Mouse (Mus musculus) embryonic facial prominence, embryonic 14.5 days (tissue): ENCODE data around the gene Ppp1r14d. TPM values are rescaled to one million over a fixed set of nuclear protein-coding genes. Genes with fewer than 3 reads are reported as not detected.
A peak's percentile ranks its signal among the peaks of the same experiment; 100 is the strongest.

Experiments
- ATAC-seq: fragments of 200-750 bp; cut with Nextera tagmentation; 2 replicates; pipeline ENCODE4 v1.8.0; 2017; ENCODE audit warnings: low read depth, moderate number of reproducible peaks, moderate TSS enrichment
- DNase-seq: peaks from one replicate; pipeline ENCODE4 v3.0.0-alpha.2; 2015; ENCODE audit warnings: low spot score
- H3K27ac ChIP-seq: fragments of 300-500 bp; sonication (generic); replicated peaks from 2 replicates; pipeline ENCODE4 v1.5.1; 2014; ENCODE audit warnings: low read depth, mild to moderate bottlenecking, low read length, moderate library complexity
- H3K27me3 ChIP-seq: fragments of 300-500 bp; sonication (generic); replicated peaks from 2 replicates; pipeline ENCODE4 v1.6.1; 2014; ENCODE audit warnings: low read length; ENCODE audit not compliant: control insufficient read depth, insufficient read depth
- H3K36me3 ChIP-seq: fragments of 300-500 bp; sonication (generic); 2 replicates; pipeline ENCODE4 v1.6.1; 2014; ENCODE audit warnings: low read length, mixed read lengths; ENCODE audit not compliant: control insufficient read depth, insufficient read depth
- H3K4me1 ChIP-seq: fragments of 300-500 bp; sonication (generic); 2 replicates; pipeline ENCODE4 v1.6.1; 2014; ENCODE audit warnings: antibody characterized with exemption, low read length; ENCODE audit not compliant: control insufficient read depth, insufficient read depth
- H3K4me2 ChIP-seq: fragments of 300-500 bp; sonication (generic); 2 replicates; pipeline ENCODE4 v1.6.1; 2014; ENCODE audit warnings: low read depth, mild to moderate bottlenecking, low read length, moderate library complexity, mixed read lengths
- H3K4me3 ChIP-seq: fragments of 300-500 bp; sonication (generic); 2 replicates; pipeline ENCODE4 v1.5.1; 2014; ENCODE audit warnings: low read depth, mild to moderate bottlenecking, low read length
- H3K9ac ChIP-seq: fragments of 300-500 bp; sonication (generic); 2 replicates; pipeline ENCODE4 v1.6.1; 2014; ENCODE audit warnings: low read depth, mild to moderate bottlenecking, low read length, moderate library complexity, mixed read lengths
- H3K9me3 ChIP-seq: fragments of 300-500 bp; sonication (generic); 2 replicates; pipeline ENCODE4 v1.6.1; 2016; ENCODE audit warnings: low read length; ENCODE audit not compliant: control insufficient read depth
- WGBS: fragments of 180-500 bp; shearing (Covaris S2); extraction: QIAGEN DNeasy Blood & Tissue Kit; methylation state at CpG from one replicate; pipeline ENCODE4 v1.1.7; 2014; 5-methylcytosine and 5-hydroxymethylcytosine counted together
- polyA plus RNA-seq: library from polyadenylated mRNA; unstranded; fragments of >200 nt; fragmentation: Nextera tagmentation; extraction: Ambion mirVana; gene quantifications from 2 replicates; pipeline ENCODE4 v1.2.1, GENCODE M21; 2014

Gene Ppp1r14d
- polyA plus RNA-seq, 1 experiment from 2014 or later, result 0.38 TPM

DNA sequence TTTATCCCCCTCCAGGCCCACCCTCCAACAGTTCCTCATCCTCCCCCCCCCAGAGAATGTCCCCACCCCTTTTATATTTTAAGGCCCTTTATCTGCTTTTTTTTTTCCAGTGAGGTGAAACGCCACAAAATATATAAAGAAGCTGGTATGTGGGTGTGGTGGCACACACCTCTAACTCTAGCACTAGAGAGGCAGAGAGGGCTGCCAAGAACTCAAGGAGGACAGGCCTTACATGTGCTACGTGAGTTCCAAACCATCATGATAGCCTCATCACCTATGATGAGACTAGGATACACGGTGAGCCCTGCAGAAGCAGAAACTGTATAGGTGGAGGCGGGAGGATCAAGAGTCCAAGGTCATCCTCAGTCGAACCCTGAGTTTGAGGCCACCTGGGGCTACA, 38.7 kb downstream of the Ppp1r14d start:
- DNase-seq (no peak), ATAC-seq (no peak)
- Histone ChIP-seq H3K9ac (no peak overlapping the region), H3K36me3 (0 out of 2 replicates have a peak, but pooled peaks cover 1% of the 10 kb centered on the region), H3K4me1 (peaks cover under 1% of the 10 kb centered on the region; the same call in 1 of the 2 replicates), H3K9me3 (no peaks in the 10 kb centered on the region), H3K27me3 (no peaks in the 10 kb centered on the region), H3K4me2 (no peak overlapping the region), H3K4me3 (no peak overlapping the region), H3K27ac (no peak overlapping the region)
- WGBS, result 83% methylated on average over 5 of the region's 5 CpGs

DNA sequence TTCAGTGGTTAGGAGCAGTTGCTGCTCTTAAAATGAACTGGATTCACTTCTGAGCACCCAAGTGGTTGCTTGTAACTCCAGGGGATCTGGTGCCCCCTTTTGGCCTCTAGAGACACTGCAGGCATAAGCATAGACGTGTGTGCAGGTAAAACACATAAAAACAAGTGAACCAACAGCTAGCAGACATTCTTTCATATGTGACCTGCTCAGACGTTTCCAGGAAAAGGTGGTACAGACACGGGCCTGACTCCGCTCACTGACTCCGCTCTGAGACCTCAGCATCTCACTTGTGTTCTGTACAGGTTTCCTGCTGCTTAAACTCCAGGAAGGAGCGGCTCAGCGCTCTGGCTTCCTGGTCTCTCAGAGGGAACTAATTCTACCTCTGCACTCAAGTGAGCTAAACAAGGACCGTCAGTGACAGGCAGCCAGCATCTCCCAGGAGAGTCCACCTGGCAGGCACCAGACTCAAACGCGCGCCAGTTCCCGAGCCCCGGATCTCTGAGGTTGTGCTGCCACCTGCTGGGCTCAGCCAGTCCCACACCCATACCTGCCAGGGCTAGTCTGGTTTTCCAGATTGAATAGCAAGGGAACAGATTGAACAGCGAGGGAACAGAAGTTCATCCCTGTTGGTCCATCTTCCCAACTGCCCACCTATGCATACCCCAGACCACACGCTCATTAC, 40.5 kb downstream of the Ppp1r14d start:
- no peaks in the 10 kb centered on the region for H3K4me1 ChIP-seq
- H3K9me3 ChIP-seq, result no peaks in the 10 kb centered on the region
- H3K27ac ChIP-seq, result no peak overlapping the region
- peak overlapping the region; percentile 32 for H3K4me3 ChIP-seq
- peak overlapping the region; percentile 45; the same call in 1 of the 2 replicates for H3K9ac ChIP-seq
- H3K27me3 ChIP-seq, result no peaks in the 10 kb centered on the region
- peak; percentile 90 for ATAC-seq
- peak overlapping the region; percentile 66 for H3K4me2 ChIP-seq
- peaks cover 17% of the 10 kb centered on the region; the same call in 1 of the 2 replicates for H3K36me3 ChIP-seq
- whole genome bisulfite sequencing, result 7% methylated on average over 15 of the region's 15 CpGs
- peak; percentile 84 for DNase-seq

DNA sequence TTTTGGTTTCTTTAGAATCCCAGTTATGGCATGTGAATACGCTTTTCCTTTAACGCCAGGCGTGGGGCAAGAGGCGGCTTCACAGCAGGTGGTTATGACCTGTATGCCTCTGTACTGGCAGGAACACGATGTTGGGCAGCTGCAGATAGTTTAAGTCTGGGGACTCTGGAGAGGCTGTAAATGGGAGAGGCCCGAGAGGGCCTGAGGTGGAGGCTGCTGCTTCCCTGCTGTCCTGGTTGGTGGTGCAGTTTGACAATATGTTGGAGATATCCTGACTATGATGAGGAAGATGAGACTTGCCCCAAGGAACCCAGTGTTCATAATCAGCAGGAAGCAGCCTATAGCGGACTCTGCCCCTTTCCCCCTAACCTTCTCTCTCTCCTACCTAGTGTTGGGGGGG, 46.8 kb downstream of the Ppp1r14d start:
- DNase-seq (no peak), ATAC-seq (no peak)
- H3K36me3 ChIP-seq, result peaks cover 62% of the 10 kb centered on the region
- no peaks in the 10 kb centered on the region for H3K4me1 ChIP-seq
- H3K4me3 ChIP-seq, result no peak overlapping the region
- 84% methylated on average over 7 of the region's 7 CpGs for WGBS
- H3K27ac ChIP-seq, result no peak overlapping the region
- H3K9me3 ChIP-seq, result no peaks in the 10 kb centered on the region
- no peak overlapping the region for H3K9ac ChIP-seq
- H3K27me3 ChIP-seq, result no peaks in the 10 kb centered on the region
- no peak overlapping the region for H3K4me2 ChIP-seq

GRCm38 (mm10) chr2:119177384-119177939, 52.2 kb downstream of the Ppp1r14d start:
- no peak overlapping the region for H3K4me3 ChIP-seq
- WGBS, result 81% methylated on average over 5 of the region's 5 CpGs
- H3K4me1 ChIP-seq, result peaks cover 2% of the 10 kb centered on the region; the same call in 1 of the 2 replicates
- peaks cover 47% of the 10 kb centered on the region for H3K36me3 ChIP-seq
- H3K9ac ChIP-seq, result no peak overlapping the region
- H3K27ac ChIP-seq, result no peak overlapping the region
- no peak overlapping the region for H3K4me2 ChIP-seq
- ATAC-seq, result no peak
- DNase-seq, result no peak
- no peaks in the 10 kb centered on the region for H3K27me3 ChIP-seq
- no peaks in the 10 kb centered on the region for H3K9me3 ChIP-seq

DNA sequence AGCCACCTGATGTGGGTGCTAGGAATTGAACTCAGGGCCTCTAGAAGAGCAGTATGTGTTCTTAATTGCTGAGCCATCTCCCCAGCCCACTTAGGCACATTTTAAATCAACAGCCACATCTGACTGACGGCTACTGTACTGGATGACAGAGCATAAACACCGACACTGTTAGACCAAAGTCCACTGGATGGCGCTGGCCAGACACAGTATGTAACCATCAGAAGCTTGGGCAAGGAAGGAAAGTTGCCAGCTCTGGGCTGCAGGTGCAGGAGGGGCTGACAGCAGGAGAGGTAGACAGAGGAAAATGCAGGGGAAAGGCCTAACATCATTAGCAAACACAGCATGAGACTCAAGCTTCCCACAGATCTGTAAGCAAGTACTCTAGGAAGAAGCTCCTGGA, 52.9 kb downstream of the Ppp1r14d start:
- H3K4me3 ChIP-seq, result no peak overlapping the region
- peaks cover 2% of the 10 kb centered on the region; the same call in 1 of the 2 replicates for H3K4me1 ChIP-seq
- DNase-seq (no peak), ATAC-seq (no peak)
- WGBS, result 67% methylated on average over 3 of the region's 3 CpGs
- peaks cover 42% of the 10 kb centered on the region for H3K36me3 ChIP-seq
- no peaks in the 10 kb centered on the region for H3K27me3 ChIP-seq
- no peaks in the 10 kb centered on the region for H3K9me3 ChIP-seq
- H3K27ac ChIP-seq, result no peak overlapping the region
- no peak overlapping the region for H3K4me2 ChIP-seq
- H3K9ac ChIP-seq, result no peak overlapping the region

GRCm38 (mm10) chr2:119175614-119176013, 54.1 kb downstream of the Ppp1r14d start:
- no peak for DNase-seq
- Histone ChIP-seq H3K9me3 (no peaks in the 10 kb centered on the region), H3K9ac (no peak overlapping the region), H3K27me3 (no peaks in the 10 kb centered on the region), H3K4me1 (peaks cover 2% of the 10 kb centered on the region; the same call in 1 of the 2 replicates), H3K27ac (no peak overlapping the region), H3K36me3 (peaks cover 37% of the 10 kb centered on the region), H3K4me3 (no peak overlapping the region), H3K4me2 (no peak overlapping the region)
- ATAC-seq, result no peak
- 55% methylated on average over 6 of the region's 6 CpGs for WGBS

DNA sequence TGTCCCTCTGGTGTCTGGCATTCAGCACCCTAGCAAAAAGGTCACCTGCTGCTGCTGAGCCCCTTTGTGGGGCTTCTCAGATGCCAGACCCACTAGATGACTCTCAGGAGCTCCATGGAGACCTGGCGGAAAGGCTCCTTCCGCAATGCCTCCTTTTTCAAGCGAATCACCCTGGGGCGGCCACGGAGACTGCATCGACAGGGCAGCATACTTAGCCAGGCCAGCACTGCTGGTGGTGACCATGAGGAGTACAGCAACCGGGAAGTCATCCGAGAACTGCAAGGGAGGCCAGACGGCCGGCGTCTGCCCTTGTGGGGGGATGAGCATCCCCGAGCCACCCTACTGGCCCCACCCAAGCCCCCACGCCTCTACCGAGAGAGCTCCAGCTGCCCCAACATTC, 54.8 kb downstream of the Ppp1r14d start:
- H3K9me3 ChIP-seq, result no peaks in the 10 kb centered on the region
- DNase-seq, result no peak
- no peak overlapping the region for H3K4me2 ChIP-seq
- WGBS, result 62% methylated on average over 14 of the region's 14 CpGs
- ATAC-seq, result no peak
- no peaks in the 10 kb centered on the region for H3K27me3 ChIP-seq
- no peak overlapping the region for H3K27ac ChIP-seq
- H3K4me3 ChIP-seq, result no peak overlapping the region
- no peak overlapping the region for H3K9ac ChIP-seq
- H3K4me1 ChIP-seq, result peaks cover 2% of the 10 kb centered on the region; the same call in 1 of the 2 replicates
- peaks cover 29% of the 10 kb centered on the region for H3K36me3 ChIP-seq

- Histone ChIP-seq H3K4me1 (peaks cover 2% of the 10 kb centered on the region; the same call in 1 of the 2 replicates), H3K9me3 (no peaks in the 10 kb centered on the region), H3K27ac (no peak within 1 kb of the TSS), H3K4me3 (no peak within 1 kb of the TSS), H3K4me2 (no peak within 1 kb of the TSS), H3K36me3 (peaks cover 22% of the 10 kb centered on the region; the same call in 1 of the 2 replicates), H3K27me3 (no peaks in the 10 kb centered on the region), H3K9ac (no peak within 1 kb of the TSS)
- ATAC-seq, result peak; percentile 41; the same call in 1 of the 2 replicates
- DNase-seq, result no peak
- 26% methylated on average over 6 of the region's 8 CpGs for WGBS
Observed at GRCm38 (mm10) chr2:119173991-119174651, 55.6 kb downstream of the Ppp1r14d start, which contains the start of gene Gm14137. Gene Gm14137, plus strand, starts transcription at chr2:119174509.
